Mouse (Mus musculus): ENCODE data around the gene Psg20. TPM values are rescaled to one million over a fixed set of nuclear protein-coding genes. Genes with fewer than 3 reads are reported as not detected.

Psg20 gene
- polyA plus RNA-seq (2015; fragmentation: Nextera tagmentation; extraction: Ambion mirVana), result not detected in 2 replicates

GRCm38 (mm10) chr7:18686085-18686484, at the start of gene Psg20:
TSS of gene Psg20 (minus strand) at chr7:18686185.

GRCm38 (mm10) chr7:18717790-18718189, 31.8 kb upstream of the Psg20 start, which contains the start of gene Psg22:
TSS of gene Psg22 (plus strand) at chr7:18718090.

GRCm38 (mm10) chr7:18656625-18657024, 29.4 kb downstream of the Psg20 start, which contains the start of gene Psg21:
TSS of gene Psg21 (minus strand) at chr7:18656725.

Other genes starting within 250 kb of the Psg20 start
- not detected in 2 replicates for gene Psg26, start 202.0 kb downstream of the Psg20 start, polyA plus RNA-seq (2015; fragmentation: Nextera tagmentation; extraction: Ambion mirVana)
- not detected in 2 replicates for gene Psg25, start 153.9 kb downstream of the Psg20 start, polyA plus RNA-seq (2015; fragmentation: Nextera tagmentation; extraction: Ambion mirVana)
- not detected in 2 replicates for gene Psg27, start 118.9 kb downstream of the Psg20 start, polyA plus RNA-seq (2015; fragmentation: Nextera tagmentation; extraction: Ambion mirVana)
- gene Psg23, start 69.7 kb downstream of the Psg20 start, polyA plus RNA-seq (2015; fragmentation: Nextera tagmentation; extraction: Ambion mirVana), result not detected in 2 replicates
- not detected in 2 replicates for gene Psg21, start 29.5 kb downstream of the Psg20 start, polyA plus RNA-seq (2015; fragmentation: Nextera tagmentation; extraction: Ambion mirVana)
- gene Psg22, start 31.9 kb upstream of the Psg20 start, polyA plus RNA-seq (2015; fragmentation: Nextera tagmentation; extraction: Ambion mirVana), result not detected in 2 replicates
- not detected in 2 replicates for gene Psg19, start 112.3 kb upstream of the Psg20 start, polyA plus RNA-seq (2015; fragmentation: Nextera tagmentation; extraction: Ambion mirVana)
- not detected in 2 replicates for gene Psg17, start 135.4 kb upstream of the Psg20 start, polyA plus RNA-seq (2015; fragmentation: Nextera tagmentation; extraction: Ambion mirVana)
- 0.94 and 1.0 TPM in 2 replicates for gene Mill2, start 153.8 kb upstream of the Psg20 start, polyA plus RNA-seq (2015; fragmentation: Nextera tagmentation; extraction: Ambion mirVana)
- 1.4 and 1.9 TPM in 2 replicates for gene Pglyrp1, start 185.1 kb upstream of the Psg20 start, polyA plus RNA-seq (2015; fragmentation: Nextera tagmentation; extraction: Ambion mirVana)
- gene Ccdc61, start 224.2 kb upstream of the Psg20 start, polyA plus RNA-seq (2015; fragmentation: Nextera tagmentation; extraction: Ambion mirVana), result 11.4 and 14.7 TPM in 2 replicates
- gene Nova2, start 239.7 kb upstream of the Psg20 start, polyA plus RNA-seq (2015; fragmentation: Nextera tagmentation; extraction: Ambion mirVana), result 0.29 and 0.33 TPM in 2 replicates